Mouse (Mus musculus) megakaryocyte, embryonic 14.5 days (primary cell): ENCODE measurements around the gene Asic2.

Experiments
- FLI1 ChIP-seq: IDR thresholded peaks from 2 replicates; pipeline ENCODE4 v1.6.1; 2012; ENCODE audit warnings: low read length, inconsistent platforms, mixed read lengths
- GATA1 ChIP-seq: IDR thresholded peaks from 3 replicates; pipeline ENCODE4 v1.6.1; 2012; ENCODE audit warnings: mixed read lengths, low read length, inconsistent platforms, borderline replicate concordance

- TF ChIP-seq FLI1 (no peak), GATA1 (no peak)
Measured at GRCm38 (mm10) chr11:81290041-81290440, 678.2 kb downstream of the Asic2 start.
